Mouse (Mus musculus) thymus, adult 2 months (tissue): Measurements from ENCODE around the gene Fbxo21. TPM values are rescaled to one million over a fixed set of nuclear protein-coding genes. Genes with fewer than 3 reads are reported as not detected.

Experiments used
- DNase-seq: peaks from one replicate; pipeline ENCODE4 v3.0.0; 2021
- H3K27ac ChIP-seq: fragments of 200-500 bp; 2 replicates; pipeline ENCODE4 v1.5.1; 2012; ENCODE audit warnings: low read length, control low read depth; ENCODE audit not compliant: control insufficient read depth, insufficient read depth
- H3K27me3 ChIP-seq: fragments of 200-500 bp; 2 replicates; pipeline ENCODE4 v1.6.1; 2012; ENCODE audit warnings: mild to moderate bottlenecking, low read length, moderate library complexity, mixed read lengths; ENCODE audit not compliant: control insufficient read depth, insufficient read depth
- H3K36me3 ChIP-seq: fragments of 200-500 bp; 2 replicates; pipeline ENCODE4 v1.6.1; 2012; ENCODE audit warnings: mild to moderate bottlenecking, low read length, moderate library complexity; ENCODE audit not compliant: control insufficient read depth, insufficient read depth
- H3K4me1 ChIP-seq: fragments of 200-500 bp; replicated peaks from 2 replicates; pipeline ENCODE4 v1.6.1; 2012; ENCODE audit warnings: low read length; ENCODE audit not compliant: control insufficient read depth, insufficient read depth
- H3K4me3 ChIP-seq: fragments of 200-500 bp; 2 replicates; pipeline ENCODE4 v1.5.1; 2012; ENCODE audit warnings: mild to moderate bottlenecking, low read length, control low read depth, moderate library complexity; ENCODE audit not compliant: control insufficient read depth, insufficient read depth
- CTCF ChIP-seq: fragments of 200-500 bp; IDR thresholded peaks from 2 replicates; pipeline ENCODE4 v1.5.1; 2012; ENCODE audit warnings: mild to moderate bottlenecking, control low read depth, low read length, moderate library complexity, borderline replicate concordance; ENCODE audit not compliant: control insufficient read depth, poor library complexity, insufficient read depth; ENCODE audit errors: extremely low read depth
- POLR2A ChIP-seq: fragments of 200-500 bp; IDR thresholded peaks from 2 replicates; pipeline ENCODE4 v1.6.1; 2012; ENCODE audit warnings: mild to moderate bottlenecking, low read length, control low read depth, moderate library complexity; ENCODE audit not compliant: control insufficient read depth, poor library complexity, insufficient read depth; ENCODE audit errors: extremely low read depth
- WGBS: fragments of 180-500 bp; shearing (Covaris S2); methylation state at CpG from one replicate; pipeline ENCODE4 v1.1.7; 2018; 5-methylcytosine and 5-hydroxymethylcytosine counted together
- polyA plus RNA-seq: library from polyadenylated mRNA; depleted of rRNA; stranded (reverse); fragments of >200 nt; gene quantifications from 2 replicates; pipeline ENCODE4 v1.2.3, GENCODE M21; 2012

The Fbxo21 gene
- polyA plus RNA-seq, 1 experiment: 43.3 TPM

GRCm38 (mm10) chr5:118043761-118044160 lies 67.2 kb downstream of the Fbxo21 start:
- no peak overlapping the region for H3K4me3 ChIP-seq
- no peaks in the 10 kb centered on the region for H3K36me3 ChIP-seq
- 96% methylated on average over 4 of the region's 4 CpGs for WGBS
- DNase-seq: no peak
- H3K27me3 ChIP-seq: no peaks in the 10 kb centered on the region
- H3K4me1 ChIP-seq: peaks cover 29% of the 10 kb centered on the region
- H3K27ac ChIP-seq: no peak overlapping the region
- TF ChIP-seq CTCF (no peak), POLR2A (no peak)

- 92% methylated on average over 5 of the region's 6 CpGs for WGBS
Measured at GRCm38 (mm10) chr5:118044907-118045306, 68.4 kb downstream of the Fbxo21 start.

GRCm38 (mm10) chr5:118045385-118045784 lies 68.9 kb downstream of the Fbxo21 start:
- DNase-seq: no peak
- 53% methylated on average over 9 of the region's 9 CpGs for WGBS
- Histone ChIP-seq H3K27me3 (no peaks in the 10 kb centered on the region), H3K36me3 (no peaks in the 10 kb centered on the region), H3K4me1 (peaks cover 31% of the 10 kb centered on the region), H3K4me3 (no peak overlapping the region), H3K27ac (no peak overlapping the region)
- TF ChIP-seq POLR2A (no peak), CTCF (no peak)

More at GRCm38 (mm10) chr5:118044907-118045306, 68.4 kb downstream of the Fbxo21 start:
- Histone ChIP-seq H3K27ac (no peak overlapping the region), H3K4me3 (no peak overlapping the region), H3K27me3 (no peaks in the 10 kb centered on the region), H3K36me3 (no peaks in the 10 kb centered on the region), H3K4me1 (peaks cover 31% of the 10 kb centered on the region)
- no peak for DNase-seq
- no peak for TF ChIP-seq POLR2A
- TF ChIP-seq CTCF: no peak

- H3K4me1 ChIP-seq: peaks cover 31% of the 10 kb centered on the region
- no peak for DNase-seq
- no peaks in the 10 kb centered on the region for H3K27me3 ChIP-seq
- no peak overlapping the region for H3K4me3 ChIP-seq
- H3K36me3 ChIP-seq: no peaks in the 10 kb centered on the region
- TF ChIP-seq POLR2A: no peak
- TF ChIP-seq CTCF: no peak
- WGBS: 46% methylated on average over 14 of the region's 14 CpGs
- H3K27ac ChIP-seq: peak overlapping the region; percentile 17; the same call in 1 of the 2 replicates
Measured at GRCm38 (mm10) chr5:118047091-118047757, 70.7 kb downstream of the Fbxo21 start.

- WGBS: 31% methylated on average over 4 of the region's 4 CpGs
- H3K4me1 ChIP-seq: peaks cover 31% of the 10 kb centered on the region
Measured at GRCm38 (mm10) chr5:118048412-118048811, 71.9 kb downstream of the Fbxo21 start.

GRCm38 (mm10) chr5:118048928-118049327 lies 72.4 kb downstream of the Fbxo21 start:
- 19% methylated on average over 5 of the region's 5 CpGs for WGBS
- H3K4me3 ChIP-seq: no peak overlapping the region
- no peaks in the 10 kb centered on the region for H3K27me3 ChIP-seq
- H3K4me1 ChIP-seq: peaks cover 31% of the 10 kb centered on the region
- TF ChIP-seq CTCF (no peak), POLR2A (no peak)
- DNase-seq: no peak
- H3K27ac ChIP-seq: no peak overlapping the region
- no peaks in the 10 kb centered on the region for H3K36me3 ChIP-seq

More at GRCm38 (mm10) chr5:118048412-118048811, 71.9 kb downstream of the Fbxo21 start:
- Histone ChIP-seq H3K4me3 (no peak overlapping the region), H3K27me3 (no peaks in the 10 kb centered on the region), H3K36me3 (no peaks in the 10 kb centered on the region), H3K27ac (no peak overlapping the region)
- no peak for DNase-seq
- TF ChIP-seq POLR2A (no peak), CTCF (no peak)
